Mouse (Mus musculus) midbrain, embryonic 12.5 days (tissue): ENCODE measurements at regions not wholly inside any gene's neighbourhood (a gene's known extent, or its start where the extent isn't known, plus 50 kb on each side); places are given as distances from the start of the nearest gene placed in this dataset.
A peak's percentile ranks its signal among the peaks of the same experiment; 100 is the strongest.

Experiments used
- ATAC-seq: fragments of 200-750 bp; cut with Nextera tagmentation; 2 replicates; pipeline ENCODE4 v1.8.0; 2017; ENCODE audit warnings: low read depth, moderate TSS enrichment, moderate library complexity; ENCODE audit not compliant: low FRiP score
- H3K27ac ChIP-seq: fragments of 300-500 bp; sonication (generic); replicated peaks from 2 replicates; pipeline ENCODE4 v1.5.1; 2016; ENCODE audit warnings: mild to moderate bottlenecking
- H3K27me3 ChIP-seq: fragments of 300-500 bp; sonication (generic); 2 replicates; pipeline ENCODE4 v1.6.1; 2016; ENCODE audit warnings: mild to moderate bottlenecking
- H3K36me3 ChIP-seq: fragments of 300-500 bp; sonication (generic); 2 replicates; pipeline ENCODE4 v1.6.1; 2016
- H3K4me1 ChIP-seq: fragments of 300-500 bp; sonication (generic); 2 replicates; pipeline ENCODE4 v1.6.1; 2016
- H3K4me2 ChIP-seq: fragments of 300-500 bp; sonication (generic); replicated peaks from 2 replicates; pipeline ENCODE4 v1.6.1; 2016; ENCODE audit warnings: mild to moderate bottlenecking, moderate library complexity
- H3K4me3 ChIP-seq: fragments of 300-500 bp; sonication (generic); 2 replicates; pipeline ENCODE4 v1.5.1; 2016; ENCODE audit warnings: mild to moderate bottlenecking
- H3K9ac ChIP-seq: fragments of 300-500 bp; sonication (generic); replicated peaks from 2 replicates; pipeline ENCODE4 v1.6.1; 2016; ENCODE audit warnings: mild to moderate bottlenecking, moderate library complexity
- H3K9me3 ChIP-seq: fragments of 300-500 bp; sonication (generic); 2 replicates; pipeline ENCODE4 v1.6.1; 2016; ENCODE audit warnings: mild to moderate bottlenecking
- WGBS: fragments of 180-500 bp; shearing (Covaris S2); methylation state at CpG from one replicate; pipeline ENCODE4 v1.1.7; 2016; 5-methylcytosine and 5-hydroxymethylcytosine counted together

DNA sequence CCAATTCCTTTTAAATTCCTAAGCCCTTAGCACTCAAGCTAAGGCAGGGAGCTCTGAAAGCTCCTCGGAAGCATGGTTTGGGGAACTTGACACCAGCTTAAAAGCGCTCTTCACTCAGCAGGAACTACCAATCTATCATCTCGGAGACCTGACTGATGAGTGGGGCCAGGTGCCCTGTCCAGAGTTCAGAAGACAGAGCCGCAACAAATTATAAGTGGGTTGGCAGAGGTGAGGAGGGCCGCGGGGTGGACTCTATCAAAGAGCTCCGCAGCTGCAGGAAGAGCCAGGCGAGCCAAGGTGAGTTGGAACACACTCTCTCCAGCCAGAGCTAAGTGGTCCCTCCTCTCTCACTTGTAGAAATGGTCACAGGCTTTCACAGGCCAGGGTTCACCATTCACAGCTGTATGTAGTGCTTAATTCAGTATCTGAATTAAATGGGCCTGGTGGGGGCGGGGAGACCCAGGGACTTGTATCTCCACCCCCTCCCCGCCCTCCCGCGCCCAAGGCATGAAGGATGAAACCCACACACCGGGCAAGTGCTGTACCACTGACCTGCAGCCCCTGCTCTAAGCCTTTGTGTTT lies 180.8 kb downstream of the Stim2 start:
- Histone ChIP-seq H3K9ac (no peak overlapping the region), H3K4me2 (no peak overlapping the region), H3K27ac (no peak overlapping the region), H3K4me3 (no peak overlapping the region), H3K9me3 (no peaks in the 10 kb centered on the region), H3K36me3 (no peaks in the 10 kb centered on the region), H3K27me3 (no peaks in the 10 kb centered on the region), H3K4me1 (peaks cover 16% of the 10 kb centered on the region)
- ATAC-seq = 0 out of 2 replicates have a peak, but pooled peaks have one; percentile 6
- WGBS = 59% methylated on average over 13 of the region's 13 CpGs

DNA sequence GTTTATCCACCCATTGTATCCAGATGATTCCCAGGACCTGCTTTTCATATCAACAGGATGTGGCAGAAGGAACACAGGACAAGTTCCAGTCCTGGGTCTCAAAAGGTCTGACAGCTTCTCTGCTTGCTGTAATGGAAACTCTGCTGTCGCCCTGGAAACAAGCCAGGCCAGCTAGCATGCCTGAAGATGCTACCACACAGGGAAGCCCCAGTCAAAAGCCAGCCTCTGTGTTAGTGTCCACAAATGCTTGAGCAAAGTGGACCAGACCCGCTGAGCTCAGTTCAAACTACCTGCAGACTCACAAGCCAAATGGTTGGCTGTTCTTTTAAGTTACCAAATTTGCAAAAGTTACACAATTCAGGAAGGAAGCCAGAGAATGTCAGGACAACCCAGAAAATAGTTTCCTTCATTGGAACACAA lies 181.9 kb downstream of the Stim2 start:
- Histone ChIP-seq H3K27ac (peak overlapping the region; percentile 54; the same call in 1 of the 2 replicates), H3K9me3 (no peaks in the 10 kb centered on the region), H3K4me1 (peaks cover 16% of the 10 kb centered on the region), H3K4me3 (no peak overlapping the region), H3K27me3 (no peaks in the 10 kb centered on the region), H3K9ac (no peak overlapping the region), H3K4me2 (no peak overlapping the region), H3K36me3 (no peaks in the 10 kb centered on the region)
- ATAC-seq = no peak
- WGBS = 43% methylated on average over 2 of the region's 2 CpGs

DNA sequence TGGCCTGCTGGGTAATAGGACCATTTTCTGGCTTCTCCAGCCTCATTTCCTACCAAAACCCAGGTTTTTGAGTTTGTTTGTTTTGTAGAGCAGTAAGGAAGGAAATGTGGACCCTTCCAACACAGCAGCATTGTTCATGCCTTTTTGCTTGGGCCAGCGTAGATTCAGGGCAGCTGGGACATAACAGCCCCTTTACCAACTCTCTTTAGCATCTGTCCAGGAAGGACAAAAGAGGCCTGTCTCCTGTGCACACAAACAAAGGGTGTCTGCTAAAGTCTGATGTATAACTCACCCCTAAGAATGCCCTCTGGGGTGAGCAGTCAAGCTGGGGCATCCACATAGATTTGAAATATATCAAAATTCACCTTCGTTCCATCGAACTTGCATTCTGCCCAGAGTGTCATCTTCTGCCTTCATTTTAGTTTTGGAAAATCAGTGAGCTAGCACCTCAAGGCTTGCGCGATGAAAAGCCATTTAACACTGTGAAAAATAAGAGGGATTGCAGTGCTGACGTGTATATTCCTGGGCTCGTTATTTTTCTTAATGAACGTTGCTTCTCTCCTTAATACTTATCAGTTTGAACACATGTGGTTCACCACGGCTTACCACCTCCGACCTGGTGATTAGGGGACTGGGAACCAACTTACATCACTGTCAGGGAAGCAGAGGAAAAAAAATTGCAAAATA lies 182.5 kb downstream of the Stim2 start:
- Histone ChIP-seq H3K4me3 (0 out of 2 replicates have a peak overlapping the region, but pooled peaks have one; percentile 18), H3K27ac (peak overlapping the region; percentile 54), H3K9ac (no peak overlapping the region), H3K4me1 (peaks cover 16% of the 10 kb centered on the region), H3K9me3 (no peaks in the 10 kb centered on the region), H3K27me3 (no peaks in the 10 kb centered on the region), H3K4me2 (peak overlapping the region; percentile 43), H3K36me3 (no peaks in the 10 kb centered on the region)
- peak; percentile 67 for ATAC-seq
- 52% methylated on average over 10 of the region's 10 CpGs for WGBS

- Histone ChIP-seq H3K4me1 (peaks cover 16% of the 10 kb centered on the region), H3K27me3 (no peaks in the 10 kb centered on the region), H3K9me3 (no peaks in the 10 kb centered on the region), H3K9ac (no peak overlapping the region), H3K36me3 (no peaks in the 10 kb centered on the region), H3K4me2 (peak overlapping the region; percentile 43), H3K4me3 (peak overlapping the region; percentile 18), H3K27ac (peak overlapping the region; percentile 63)
- peak; percentile 82 for ATAC-seq
- WGBS = 11% methylated on average over 13 of the region's 13 CpGs
Observed at GRCm38 (mm10) chr5:54181327-54181863, 183.1 kb downstream of the Stim2 start.

GRCm38 (mm10) chr5:54182754-54183153 lies 184.5 kb downstream of the Stim2 start:
- no peak overlapping the region for H3K27ac ChIP-seq
- no peak for ATAC-seq
- no peak overlapping the region for H3K9ac ChIP-seq
- no peaks in the 10 kb centered on the region for H3K36me3 ChIP-seq
- H3K27me3 ChIP-seq = no peaks in the 10 kb centered on the region
- H3K4me2 ChIP-seq = no peak overlapping the region
- no peak overlapping the region for H3K4me3 ChIP-seq
- 80% methylated on average over 4 of the region's 4 CpGs for WGBS
- peaks cover 16% of the 10 kb centered on the region for H3K4me1 ChIP-seq
- H3K9me3 ChIP-seq = no peaks in the 10 kb centered on the region

GRCm38 (mm10) chr5:54185662-54186061 lies 187.4 kb downstream of the Stim2 start:
- H3K4me3 ChIP-seq = no peak overlapping the region
- H3K4me1 ChIP-seq = peaks cover 8% of the 10 kb centered on the region
- H3K36me3 ChIP-seq = no peaks in the 10 kb centered on the region
- H3K4me2 ChIP-seq = no peak overlapping the region
- no peak overlapping the region for H3K9ac ChIP-seq
- H3K27ac ChIP-seq = no peak overlapping the region
- H3K9me3 ChIP-seq = no peaks in the 10 kb centered on the region
- WGBS = 67% methylated on average over 4 of the region's 4 CpGs
- ATAC-seq = no peak
- no peaks in the 10 kb centered on the region; the same call in 1 of the 2 replicates for H3K27me3 ChIP-seq

- no peak for ATAC-seq
- WGBS = 83% methylated on average over 11 of the region's 11 CpGs
Observed at GRCm38 (mm10) chr5:54186076-54186676, 187.9 kb downstream of the Stim2 start.

GRCm38 (mm10) chr5:54191688-54192087 lies 193.4 kb downstream of the Stim2 start:
- Histone ChIP-seq H3K9me3 (no peaks in the 10 kb centered on the region), H3K4me2 (no peak overlapping the region), H3K4me1 (no peaks in the 10 kb centered on the region), H3K36me3 (no peaks in the 10 kb centered on the region), H3K4me3 (no peak overlapping the region), H3K27me3 (no peaks in the 10 kb centered on the region; the same call in 1 of the 2 replicates), H3K9ac (no peak overlapping the region), H3K27ac (no peak overlapping the region)
- no peak for ATAC-seq
- WGBS = 79% methylated on average over 4 of the region's 4 CpGs

More at GRCm38 (mm10) chr5:54186076-54186676, 187.9 kb downstream of the Stim2 start:
- H3K9ac ChIP-seq = no peak overlapping the region
- no peak overlapping the region for H3K27ac ChIP-seq
- H3K4me2 ChIP-seq = no peak overlapping the region
- no peak overlapping the region for H3K4me3 ChIP-seq
- H3K4me1 ChIP-seq = peaks cover 3% of the 10 kb centered on the region
- no peaks in the 10 kb centered on the region; the same call in 1 of the 2 replicates for H3K27me3 ChIP-seq
- H3K36me3 ChIP-seq = no peaks in the 10 kb centered on the region
- H3K9me3 ChIP-seq = no peaks in the 10 kb centered on the region

DNA sequence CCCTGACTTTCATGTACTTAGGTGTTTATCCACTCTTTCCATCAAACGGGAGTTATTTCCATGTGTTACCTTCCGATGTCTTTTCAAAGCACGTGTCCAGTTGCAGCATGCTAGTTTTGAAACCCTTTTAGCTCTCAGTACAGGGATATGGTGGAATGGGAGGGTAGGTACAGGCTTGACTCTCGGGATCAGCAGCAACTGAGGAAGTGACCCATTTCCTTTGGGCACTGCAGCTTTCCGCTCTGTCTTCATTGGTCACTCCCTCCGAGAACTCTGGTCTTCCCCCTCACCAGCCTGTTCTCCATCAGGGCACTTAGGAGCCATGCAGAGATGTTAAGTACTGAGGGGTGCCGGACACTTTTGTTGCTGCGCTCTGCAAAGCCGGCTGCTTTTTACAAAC lies 196.5 kb downstream of the Stim2 start:
- no peak overlapping the region for H3K27ac ChIP-seq
- no peaks in the 10 kb centered on the region for H3K36me3 ChIP-seq
- H3K9ac ChIP-seq = no peak overlapping the region
- 81% methylated on average over 9 of the region's 9 CpGs for WGBS
- H3K9me3 ChIP-seq = no peaks in the 10 kb centered on the region
- no peaks in the 10 kb centered on the region for H3K4me1 ChIP-seq
- H3K4me3 ChIP-seq = no peak overlapping the region
- ATAC-seq = no peak
- no peak overlapping the region for H3K4me2 ChIP-seq
- no peaks in the 10 kb centered on the region for H3K27me3 ChIP-seq

GRCm38 (mm10) chr5:54200032-54200431 lies 201.7 kb downstream of the Stim2 start:
- no peaks in the 10 kb centered on the region for H3K9me3 ChIP-seq
- peaks cover 5% of the 10 kb centered on the region; the same call in 1 of the 2 replicates for H3K27me3 ChIP-seq
- WGBS = 58% methylated on average over 3 of the region's 3 CpGs
- peaks cover 11% of the 10 kb centered on the region for H3K4me1 ChIP-seq
- ATAC-seq = no peak
- no peak overlapping the region for H3K27ac ChIP-seq
- no peak overlapping the region for H3K4me3 ChIP-seq
- H3K36me3 ChIP-seq = no peaks in the 10 kb centered on the region
- no peak overlapping the region for H3K4me2 ChIP-seq
- no peak overlapping the region for H3K9ac ChIP-seq

DNA sequence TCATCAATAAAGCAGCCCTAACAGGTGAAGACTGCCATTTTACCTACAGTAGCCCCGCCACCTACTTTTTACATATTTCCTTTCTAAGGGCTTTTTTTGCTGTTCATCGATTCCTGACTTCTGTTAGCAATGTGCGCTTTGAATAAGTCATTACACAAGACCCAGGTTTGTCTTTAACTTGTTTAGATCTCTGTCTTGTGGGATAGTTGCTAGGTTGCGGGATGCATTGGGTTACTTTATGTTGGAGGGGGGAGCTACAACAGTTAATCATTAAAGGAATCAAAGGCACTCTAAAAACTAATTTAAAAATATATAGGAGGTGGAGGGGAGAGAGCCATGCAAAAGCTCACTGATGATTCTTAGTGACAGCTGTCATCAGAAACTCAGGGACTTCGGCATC lies 202.3 kb downstream of the Stim2 start:
- Histone ChIP-seq H3K27me3 (peaks cover 5% of the 10 kb centered on the region; the same call in 1 of the 2 replicates), H3K36me3 (no peaks in the 10 kb centered on the region), H3K4me3 (no peak overlapping the region), H3K27ac (no peak overlapping the region), H3K9ac (no peak overlapping the region), H3K4me2 (no peak overlapping the region), H3K4me1 (peaks cover 11% of the 10 kb centered on the region), H3K9me3 (no peaks in the 10 kb centered on the region)
- ATAC-seq = no peak
- 80% methylated on average over 5 of the region's 5 CpGs for WGBS

- Histone ChIP-seq H3K27me3 (no peaks in the 10 kb centered on the region), H3K4me2 (no peak overlapping the region), H3K9me3 (no peaks in the 10 kb centered on the region), H3K4me3 (no peak overlapping the region), H3K27ac (no peak overlapping the region), H3K4me1 (no peaks in the 10 kb centered on the region; the same call in 1 of the 2 replicates), H3K36me3 (no peaks in the 10 kb centered on the region), H3K9ac (no peak overlapping the region)
- no peak for ATAC-seq
Observed at GRCm38 (mm10) chr5:54211457-54211856, 213.2 kb downstream of the Stim2 start.
